Mouse (Mus musculus) neural tube, embryonic 14.5 days (tissue): ENCODE measurements around the gene Gm3159. TPM values are rescaled to one million over a fixed set of nuclear protein-coding genes. Genes with fewer than 3 reads are reported as not detected.
"Not testable (repeated sequence)": the region's sequence is repeated elsewhere in the genome, so short reads cannot be mapped to it uniquely, and the experiment has no call there.

Experiments used
- ATAC-seq: fragments of 200-750 bp; cut with Nextera tagmentation; 2 replicates; pipeline ENCODE4 v1.8.0; 2017; ENCODE audit warnings: low read depth, mild to moderate bottlenecking, moderate TSS enrichment, moderate library complexity
- H3K27ac ChIP-seq: fragments of 300-500 bp; sonication (generic); 2 replicates; pipeline ENCODE4 v1.5.1; 2014; ENCODE audit warnings: low read depth, mild to moderate bottlenecking, control low read depth, low read length, moderate library complexity, mixed read lengths
- H3K27me3 ChIP-seq: fragments of 300-500 bp; sonication (generic); 2 replicates; pipeline ENCODE4 v1.6.1; 2014; ENCODE audit warnings: low read length; ENCODE audit not compliant: control insufficient read depth, insufficient read depth
- H3K36me3 ChIP-seq: fragments of 300-500 bp; sonication (generic); 2 replicates; pipeline ENCODE4 v1.6.1; 2014; ENCODE audit warnings: low read length, mixed read lengths; ENCODE audit not compliant: control insufficient read depth, insufficient read depth
- H3K4me1 ChIP-seq: fragments of 300-500 bp; sonication (generic); 2 replicates; pipeline ENCODE4 v1.6.1; 2014; ENCODE audit warnings: low read length; ENCODE audit not compliant: control insufficient read depth, insufficient read depth
- H3K4me2 ChIP-seq: fragments of 300-500 bp; sonication (generic); 2 replicates; pipeline ENCODE4 v1.6.1; 2014; ENCODE audit warnings: mild to moderate bottlenecking, low read depth, low read length, control low read depth
- H3K4me3 ChIP-seq: fragments of 300-500 bp; sonication (generic); 2 replicates; pipeline ENCODE4 v1.5.1; 2014; ENCODE audit warnings: low read depth, low read length, control low read depth, mixed read lengths
- H3K9ac ChIP-seq: fragments of 300-500 bp; sonication (generic); replicated peaks from 2 replicates; pipeline ENCODE4 v1.6.1; 2014; ENCODE audit warnings: low read depth, mild to moderate bottlenecking, control low read depth, low read length, mixed read lengths
- H3K9me3 ChIP-seq: fragments of 300-500 bp; sonication (generic); 2 replicates; pipeline ENCODE4 v1.6.1; 2016; ENCODE audit warnings: low read length; ENCODE audit not compliant: control insufficient read depth
- WGBS: fragments of 180-500 bp; shearing (Covaris S2); extraction: QIAGEN DNeasy Blood & Tissue Kit; methylation state at CpG from one replicate; pipeline ENCODE4 v1.1.7; 2014; 5-methylcytosine and 5-hydroxymethylcytosine counted together
- polyA plus RNA-seq: library from polyadenylated mRNA; unstranded; fragments of >200 nt; fragmentation: Nextera tagmentation; extraction: Ambion mirVana; gene quantifications from 2 replicates; pipeline ENCODE4 v1.2.1, GENCODE M21; 2014

Gm3159 gene
- not detected in 2 replicates for polyA plus RNA-seq

DNA sequence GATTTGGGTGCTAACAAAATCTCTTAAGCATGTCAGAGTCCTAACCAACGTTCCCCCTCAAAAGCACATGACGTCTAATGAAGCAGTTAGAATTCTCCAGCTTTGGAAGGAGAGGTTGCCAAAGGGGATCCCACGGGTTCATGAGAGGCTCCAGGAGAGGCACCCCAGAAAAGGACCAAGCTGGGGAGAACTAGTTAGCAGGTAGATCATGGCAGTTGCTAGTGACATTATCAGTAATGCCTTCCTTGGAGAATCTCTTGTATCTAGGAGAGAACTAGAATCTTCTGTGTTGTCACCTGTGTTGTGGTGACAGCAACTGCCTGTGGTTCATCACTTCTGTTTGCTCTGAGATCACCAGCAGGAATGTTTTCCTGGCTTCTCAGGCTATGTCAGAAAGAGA lies at the start of gene Gm3159:
Gene Gm3159, plus strand, starts transcription at position 301 of the 400 bp plus-strand sequence.
- WGBS = 80% methylated on average over 1 of the region's 3 CpGs
- H3K4me2 ChIP-seq, H3K36me3 ChIP-seq, H3K4me3 ChIP-seq, ATAC-seq, H3K9me3 ChIP-seq, H3K4me1 ChIP-seq, H3K9ac ChIP-seq, H3K27ac ChIP-seq, H3K27me3 ChIP-seq: not testable (repeated sequence)

DNA sequence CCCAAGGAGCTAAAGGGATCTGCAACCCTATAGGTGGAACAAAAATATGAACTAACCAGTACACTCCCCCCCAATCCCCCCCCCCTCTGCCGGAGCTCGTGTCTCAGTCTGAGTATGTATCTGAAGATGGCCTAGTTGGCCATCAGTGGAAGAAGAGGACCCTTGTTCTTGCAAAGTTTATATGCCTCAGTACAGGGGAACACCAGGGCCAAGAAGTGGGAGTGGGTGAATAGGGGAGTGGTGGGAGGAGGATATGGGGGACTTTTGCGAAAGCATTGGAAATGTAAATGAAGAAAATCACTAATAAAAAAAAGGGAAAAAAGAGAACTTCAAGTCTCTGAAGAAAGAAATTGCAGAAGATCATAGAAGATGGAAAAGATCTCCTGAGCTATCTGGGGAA lies 28.3 kb upstream of the Gm3159 start:
- not testable (repeated sequence) for ATAC-seq, H3K27ac ChIP-seq

DNA sequence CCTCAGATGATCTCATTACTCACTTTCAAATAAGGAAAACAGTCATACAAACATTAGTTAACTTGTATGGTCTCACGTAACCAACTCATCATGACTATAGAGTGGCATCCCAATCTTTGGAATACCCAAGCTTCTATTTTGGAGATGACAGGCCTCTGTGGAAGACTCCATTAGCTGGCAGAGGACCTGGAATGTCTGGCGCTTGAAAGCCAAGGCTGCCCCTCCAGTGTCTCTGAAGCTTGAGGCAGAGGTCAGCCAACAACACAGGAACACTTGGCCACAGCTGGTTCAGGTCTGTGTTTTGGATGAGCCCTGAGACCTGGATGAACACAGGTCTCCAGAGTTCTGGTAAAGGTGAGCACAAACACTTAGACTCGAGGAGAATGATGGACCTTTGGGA lies 27.6 kb upstream of the Gm3159 start:
- not testable (repeated sequence) for H3K27ac ChIP-seq, H3K4me1 ChIP-seq, H3K9me3 ChIP-seq, H3K36me3 ChIP-seq, H3K9ac ChIP-seq, ATAC-seq, H3K27me3 ChIP-seq, H3K4me2 ChIP-seq, H3K4me3 ChIP-seq
- 79% methylated on average over 3 of the region's 3 CpGs for WGBS

More for the DNA sequence above, 28.3 kb upstream of the Gm3159 start:
- not testable (repeated sequence) for H3K4me3 ChIP-seq, H3K4me1 ChIP-seq, H3K4me2 ChIP-seq, H3K27me3 ChIP-seq, H3K9ac ChIP-seq, H3K9me3 ChIP-seq, H3K36me3 ChIP-seq
- WGBS = 98% methylated on average over 3 of the region's 3 CpGs

DNA sequence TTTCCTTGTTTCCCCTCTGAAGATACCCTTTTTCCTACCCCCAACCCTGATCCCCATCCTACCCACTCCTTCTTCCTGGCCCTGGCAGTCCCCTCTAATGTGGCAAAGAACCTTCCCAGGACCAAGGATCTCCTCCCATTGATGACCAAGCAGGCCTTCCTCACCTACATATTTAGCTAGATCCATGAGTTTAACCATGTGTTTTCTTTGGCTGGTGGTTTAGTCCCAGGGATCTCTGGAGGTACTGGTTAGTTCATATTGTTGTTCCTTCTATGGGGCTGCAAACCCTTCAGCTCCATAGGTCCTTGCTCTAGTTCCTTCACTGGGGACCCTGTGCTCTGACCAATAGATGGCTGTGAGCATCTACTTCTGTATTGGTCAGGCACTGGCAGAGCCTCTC lies 19.5 kb upstream of the Gm3159 start:
- H3K9ac ChIP-seq, H3K4me3 ChIP-seq, H3K27ac ChIP-seq, H3K4me2 ChIP-seq, H3K4me1 ChIP-seq, H3K36me3 ChIP-seq, H3K27me3 ChIP-seq, H3K9me3 ChIP-seq, ATAC-seq: not testable (repeated sequence)

DNA sequence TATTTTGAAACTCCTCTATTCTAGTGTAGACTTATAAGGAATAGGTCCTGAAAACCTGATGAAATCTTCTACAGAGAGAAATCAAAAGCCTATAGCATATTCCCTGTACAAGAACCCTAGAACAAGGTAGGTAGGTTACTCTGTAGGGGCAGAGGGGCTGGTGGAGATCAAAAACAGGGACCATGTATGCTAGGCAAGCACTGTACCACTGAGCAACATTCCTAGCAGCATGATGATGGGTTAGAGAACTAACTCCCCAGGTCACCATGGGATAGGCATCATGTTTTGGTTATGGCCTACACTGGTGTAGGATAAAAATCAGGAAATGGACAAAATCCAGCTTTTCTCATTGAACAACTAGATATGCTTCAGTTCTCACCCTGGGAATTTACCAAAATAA lies 11.7 kb upstream of the Gm3159 start:
- not testable (repeated sequence) for H3K4me2 ChIP-seq, H3K36me3 ChIP-seq, H3K9ac ChIP-seq, H3K27me3 ChIP-seq, ATAC-seq, H3K4me1 ChIP-seq, H3K9me3 ChIP-seq, H3K27ac ChIP-seq, H3K4me3 ChIP-seq

DNA sequence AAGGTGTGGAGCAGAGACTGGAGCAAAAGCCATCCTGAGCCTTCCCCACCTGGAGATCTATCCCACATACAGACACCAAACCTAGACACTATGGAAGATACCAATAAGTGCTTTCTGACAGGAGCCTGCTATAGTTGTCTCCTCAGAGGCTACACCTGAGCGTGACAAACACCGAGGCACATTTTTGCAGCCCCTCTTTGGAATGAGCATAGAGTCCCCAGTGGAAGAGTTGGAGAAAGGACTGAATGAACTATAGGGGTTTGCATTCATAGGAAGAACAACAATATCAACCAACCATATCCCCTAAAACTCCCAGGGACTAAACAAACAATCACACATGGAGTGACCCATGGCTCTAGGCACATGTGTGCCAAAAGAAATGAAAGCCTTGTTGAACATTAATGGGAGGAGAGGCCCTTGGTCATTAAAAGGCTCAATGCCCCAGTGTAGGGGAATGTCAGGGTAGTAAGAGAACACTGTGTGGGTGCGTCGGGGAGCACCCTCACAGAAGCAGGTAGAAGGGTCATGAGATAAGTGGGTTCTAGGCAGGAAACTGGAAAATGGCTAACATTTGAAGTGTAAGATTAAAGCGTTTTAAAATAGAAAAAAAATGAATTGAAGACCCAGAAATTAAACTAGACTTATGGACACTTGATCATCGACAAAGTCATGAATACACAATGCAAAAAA lies 4.3 kb upstream of the Gm3159 start:
- not testable (repeated sequence) for H3K4me1 ChIP-seq, H3K36me3 ChIP-seq, ATAC-seq, H3K27me3 ChIP-seq, H3K4me3 ChIP-seq, H3K27ac ChIP-seq, H3K9ac ChIP-seq, H3K4me2 ChIP-seq, H3K9me3 ChIP-seq
- WGBS = 92% methylated on average over 4 of the region's 6 CpGs

DNA sequence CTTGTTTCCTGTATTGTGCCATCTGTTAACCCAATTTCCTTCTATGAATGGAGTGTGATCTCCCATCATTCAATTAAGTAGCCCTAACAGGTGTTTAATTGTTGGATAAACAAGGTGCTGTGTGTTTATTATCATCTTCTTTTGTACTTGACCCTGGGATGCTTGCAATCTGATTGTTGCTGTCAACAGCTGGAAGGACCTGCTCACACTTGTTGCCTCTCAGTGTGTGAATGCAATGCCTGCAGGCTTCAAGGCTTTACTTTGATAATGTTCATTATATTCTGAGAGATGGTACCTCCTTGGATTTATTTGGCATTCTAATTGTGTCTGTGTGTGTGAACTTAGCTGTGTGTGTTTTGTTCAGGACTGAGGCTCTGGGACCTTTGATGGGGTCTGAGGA lies 1.3 kb downstream of the Gm3159 start:
- not testable (repeated sequence) for H3K4me1 ChIP-seq, H3K27ac ChIP-seq, H3K9me3 ChIP-seq, H3K36me3 ChIP-seq, H3K9ac ChIP-seq, ATAC-seq, H3K27me3 ChIP-seq, H3K4me2 ChIP-seq, H3K4me3 ChIP-seq

DNA sequence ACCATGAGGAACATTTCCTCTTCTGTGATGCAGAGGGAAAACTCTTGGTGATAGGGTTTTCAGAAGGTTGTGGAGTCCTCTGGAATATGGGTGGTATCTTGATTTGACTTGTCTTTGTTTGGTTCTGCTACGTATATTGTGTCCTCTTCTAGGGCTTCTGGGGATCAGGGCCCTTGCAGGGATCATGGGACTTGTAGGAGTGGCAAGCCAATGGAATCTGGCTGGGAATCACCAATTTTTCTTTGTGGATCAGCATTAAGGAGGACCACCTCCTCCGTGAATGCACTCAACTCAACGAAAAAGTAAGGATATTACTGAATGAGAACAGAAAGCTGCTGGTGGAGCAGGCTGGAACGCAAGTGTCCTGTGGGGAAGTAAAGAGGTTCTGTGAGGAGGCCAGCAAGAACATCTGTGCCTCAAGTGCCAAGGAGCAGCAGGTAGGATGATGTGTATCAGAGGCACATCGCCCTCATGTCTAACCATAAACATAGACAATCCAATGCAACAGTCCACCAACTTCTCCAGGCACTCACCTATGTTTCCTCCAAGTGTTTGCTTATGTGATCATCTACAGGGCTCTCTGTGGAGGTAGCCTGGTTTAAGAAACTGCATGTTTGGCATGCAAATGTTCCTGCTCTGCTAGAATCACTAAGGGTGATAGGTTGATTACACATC lies 2.9 kb downstream of the Gm3159 start:
- H3K27me3 ChIP-seq, H3K36me3 ChIP-seq, H3K4me3 ChIP-seq, H3K4me1 ChIP-seq, H3K9ac ChIP-seq, ATAC-seq, H3K9me3 ChIP-seq, H3K4me2 ChIP-seq, H3K27ac ChIP-seq: not testable (repeated sequence)
- WGBS = 87% methylated on average over 5 of the region's 5 CpGs

DNA sequence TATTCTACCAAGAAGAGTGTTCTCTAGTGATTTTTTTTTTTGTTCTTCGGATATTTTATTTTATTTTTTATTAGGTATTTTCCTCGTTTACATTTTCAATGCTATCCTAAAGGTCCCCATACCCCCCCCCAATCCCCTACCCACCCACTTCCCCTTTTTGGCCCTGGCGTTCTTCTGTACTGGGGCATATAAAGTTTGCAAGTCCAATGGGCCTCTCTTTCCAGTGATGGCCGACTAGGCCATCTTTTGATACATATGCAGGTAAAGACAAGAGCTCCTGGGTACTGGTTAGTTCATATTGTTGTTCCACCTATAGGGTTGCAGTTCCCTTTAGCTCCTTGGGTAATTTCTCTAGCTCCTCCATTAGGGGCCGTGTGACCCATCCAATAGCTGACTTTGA lies 3.9 kb downstream of the Gm3159 start:
- not testable (repeated sequence) for H3K9me3 ChIP-seq, H3K4me1 ChIP-seq, H3K9ac ChIP-seq, ATAC-seq, H3K36me3 ChIP-seq, H3K27ac ChIP-seq, H3K27me3 ChIP-seq, H3K4me3 ChIP-seq, H3K4me2 ChIP-seq
- WGBS = 71% methylated on average over 5 of the region's 5 CpGs
